Comparison of ENCODE assay signal across 33 mouse cellular contexts in genomic region chr9:37905555-37905954, GRCm38 (mm10). TPM values are rescaled to one million over a fixed set of nuclear protein-coding genes. Genes with fewer than 3 reads are reported as not detected.
DNase-seq lines count a peak whose midpoint lies in the region; ATAC-seq and TF ChIP-seq lines count a peak whose summit lies in the region.
"Had no signal": no experiment of that assay in that cellular context is flagged by ENCODE, and none has a peak within 500 bp of the region (broad histone marks: within the 10 kb centered on the region; RNA-seq: fewer than 3 reads in every experiment).

No protein-coding gene starts in this region.

- H3K27me3 ChIP-seq in forebrain, postnatal 0 days (ENCODE audit: insufficient read depth, low read length): no peaks in the 10 kb centered on the region
- H3K27me3 ChIP-seq in forebrain, embryonic 10.5 days (ENCODE audit: poor library complexity, severe bottlenecking): no peaks in the 10 kb centered on the region
- no peaks in the 10 kb centered on the region for H3K27me3 ChIP-seq in hindbrain, embryonic 14.5 days (ENCODE audit: control insufficient read depth, insufficient read depth, low read length)
- H3K27me3 ChIP-seq: embryonic facial prominence, embryonic 12.5 days; embryonic facial prominence, embryonic 15.5 days; forebrain, embryonic 12.5 days; forebrain, embryonic 15.5 days; hindbrain, embryonic 12.5 days had no signal

- H3K36me3 ChIP-seq in forebrain, postnatal 0 days (ENCODE audit: insufficient read depth): no peaks in the 10 kb centered on the region
- H3K36me3 ChIP-seq in forebrain, embryonic 10.5 days (replicated peaks): no peaks in the 10 kb centered on the region
- no peaks in the 10 kb centered on the region for H3K36me3 ChIP-seq in hindbrain, embryonic 14.5 days (replicated peaks; ENCODE audit: control insufficient read depth, insufficient read depth)
- H3K36me3 ChIP-seq: embryonic facial prominence, embryonic 12.5 days; embryonic facial prominence, embryonic 15.5 days; forebrain, embryonic 12.5 days; forebrain, embryonic 15.5 days; hindbrain, embryonic 12.5 days had no signal

- no peak for TF ChIP-seq CTCF in forebrain, postnatal 0 days (IDR thresholded peaks at IDR 0.05; ENCODE audit: low read depth)
- peak; percentile 19 for TF ChIP-seq CTCF in left cerebral cortex, adult 2 months (IDR thresholded peaks at IDR 0.05)

- H3K9ac ChIP-seq in forebrain, postnatal 0 days: no peak overlapping the region
- H3K9ac ChIP-seq in hindbrain, embryonic 14.5 days: no peak overlapping the region
- H3K9ac ChIP-seq: embryonic facial prominence, embryonic 12.5 days; embryonic facial prominence, embryonic 15.5 days; forebrain, embryonic 12.5 days; forebrain, embryonic 15.5 days; hindbrain, embryonic 12.5 days had no signal

- no peaks in the 10 kb centered on the region for H3K4me1 ChIP-seq in forebrain, postnatal 0 days (ENCODE audit: insufficient read depth)
- H3K4me1 ChIP-seq in forebrain, embryonic 10.5 days: no peaks in the 10 kb centered on the region
- H3K4me1 ChIP-seq in hindbrain, embryonic 14.5 days (replicated peaks; ENCODE audit: control insufficient read depth, insufficient read depth, low read length): no peaks in the 10 kb centered on the region
- H3K4me1 ChIP-seq: embryonic facial prominence, embryonic 12.5 days; embryonic facial prominence, embryonic 15.5 days; forebrain, embryonic 12.5 days; forebrain, embryonic 15.5 days; hindbrain, embryonic 12.5 days had no signal

- H3K4me2 ChIP-seq in forebrain, postnatal 0 days (ENCODE audit: low read depth): no peak overlapping the region
- no peak overlapping the region for H3K4me2 ChIP-seq in hindbrain, embryonic 14.5 days (replicated peaks)
- H3K4me2 ChIP-seq: embryonic facial prominence, embryonic 12.5 days; embryonic facial prominence, embryonic 15.5 days; forebrain, embryonic 12.5 days; forebrain, embryonic 15.5 days; heart, embryonic 11.5 days; hindbrain, embryonic 12.5 days had no signal

- H3K27ac ChIP-seq in forebrain, postnatal 0 days (ENCODE audit: low read depth, low read length): no peak overlapping the region
- no peak overlapping the region for H3K27ac ChIP-seq in forebrain, embryonic 10.5 days
- H3K27ac ChIP-seq in left cerebral cortex, adult 2 months: peak overlapping the region; percentile 69
- H3K27ac ChIP-seq in hindbrain, embryonic 14.5 days: no peak overlapping the region
- H3K27ac ChIP-seq: embryonic facial prominence, embryonic 12.5 days; embryonic facial prominence, embryonic 15.5 days; forebrain, embryonic 12.5 days; forebrain, embryonic 15.5 days; gastrocnemius, adult 2 months; hindbrain, embryonic 12.5 days had no signal

- intact Hi-C loops in left cerebral cortex, adult 2 months (cut with DNase I): loop anchor here (5.0 kb wide), 1 partner anchor 73 kb away; no protein-coding TSS in a partner anchor
- intact Hi-C loops in left cerebral cortex, postnatal 10 days (cut with DNase I): no loop called here

- DNase-seq in forebrain, postnatal 0 days: no peak
- no peak for DNase-seq in forebrain, embryonic 10.5 days (ENCODE audit: extremely low spot score, low spot score)
- peak; percentile 2 for DNase-seq in layer of hippocampus, adult 9-11 months
- DNase-seq in layer of hippocampus, postnatal 25 days (ENCODE audit: extremely low spot score in 1 of 2, low spot score in 1 of 2): no peak
- DNase-seq in left cerebral cortex, adult 2 months (ENCODE audit: extremely low spot score in 1 of 2, low spot score in 2 of 2): no peak
- DNase-seq in left cerebral cortex, postnatal 10 days (ENCODE audit: extremely low spot score in 1 of 2, low spot score in 2 of 2): no peak
- peak; percentile 77 for DNase-seq in telencephalon, adult 2 months (ENCODE audit: low read depth, low spot score)
- no peak for DNase-seq in hindbrain, embryonic 14.5 days (ENCODE audit: low spot score)
- DNase-seq: adrenal gland, adult 8-10 months; adrenal gland, postnatal 25 days; cerebellum, adult 11 months; cerebellum, adult 2 months; cerebellum, adult 9-11 months; cerebellum, postnatal 25 days; gastrocnemius, adult 2 months; gastrocnemius, postnatal 14 days; heart, adult 11 months had no signal

- H3K4me3 ChIP-seq in forebrain, postnatal 0 days (ENCODE audit: low read depth, low read length): no peak overlapping the region
- no peak overlapping the region for H3K4me3 ChIP-seq in forebrain, embryonic 10.5 days
- no peak overlapping the region for H3K4me3 ChIP-seq in left cerebral cortex, adult 2 months
- no peak overlapping the region for H3K4me3 ChIP-seq in hindbrain, embryonic 14.5 days (replicated peaks; ENCODE audit: low read length)
- H3K4me3 ChIP-seq: embryonic facial prominence, embryonic 12.5 days; embryonic facial prominence, embryonic 15.5 days; forebrain, embryonic 12.5 days; forebrain, embryonic 15.5 days; gastrocnemius, adult 2 months; hindbrain, embryonic 12.5 days had no signal

- no peaks in the 10 kb centered on the region for H3K9me3 ChIP-seq in forebrain, postnatal 0 days (ENCODE audit: low read length)
- no peaks in the 10 kb centered on the region for H3K9me3 ChIP-seq in forebrain, embryonic 10.5 days
- no peaks in the 10 kb centered on the region for H3K9me3 ChIP-seq in hindbrain, embryonic 14.5 days (ENCODE audit: control insufficient read depth, low read length)
- H3K9me3 ChIP-seq: embryonic facial prominence, embryonic 12.5 days; embryonic facial prominence, embryonic 15.5 days; forebrain, embryonic 12.5 days; forebrain, embryonic 15.5 days; hindbrain, embryonic 12.5 days had no signal

- peak; percentile 23; the same call in 1 of the 2 replicates for ATAC-seq in forebrain, postnatal 0 days
- no peak for ATAC-seq in hindbrain, embryonic 14.5 days (ENCODE audit: low FRiP score)
- ATAC-seq: activated CD4-positive, CD25-positive, alpha-beta regulatory T cell, adult 4 months; forebrain, embryonic 15.5 days; hindbrain, embryonic 16.5 days had no signal

- 73% methylated on average over 3 of the region's 3 CpGs for WGBS in forebrain, postnatal 0 days
- WGBS in forebrain, embryonic 10.5 days: 77% methylated on average over 3 of the region's 3 CpGs
- WGBS in hindbrain, embryonic 14.5 days: 78% methylated on average over 3 of the region's 3 CpGs

RNA-seq across cellular contexts. Expression of gene Olfr145, which starts 9.0 kb away (rescaled TPM):
- not detected in 2 replicates for total RNA-seq in forebrain, postnatal 0 days (2014; rRNA removed)
- not detected in 2 replicates for polyA plus RNA-seq in forebrain, postnatal 0 days (2015; fragmentation: Nextera tagmentation; extraction: Ambion mirVana)
- not detected in 2 replicates for polyA plus RNA-seq in forebrain, embryonic 10.5 days (2016; fragmentation: Nextera tagmentation; extraction: Ambion mirVana)
- total RNA-seq in layer of hippocampus, postnatal 25 days (2021): not detected
- total RNA-seq in left cerebral cortex, adult 2 months (2021): under 1 TPM; 0.05 to 0.07 TPM
- under 1 TPM in 1 of 2 experiments, not detected in 1; 0.06 TPM for total RNA-seq in left cerebral cortex, postnatal 10 days (2021)
- polyA plus RNA-seq in hindbrain, embryonic 14.5 days (2014; fragmentation: Nextera tagmentation; extraction: Ambion mirVana): not detected in 2 replicates
- total RNA-seq: adrenal gland, adult 8-10 months; adrenal gland, postnatal 25 days; common myeloid progenitor, adult 5-6 weeks; ES-E14; gastrocnemius, adult 2 months; gastrocnemius, postnatal 14 days; gastrocnemius, postnatal 4 days; heart, adult 8-10 months; heart, postnatal 25 days; hematopoietic stem cell, adult 5-6 weeks had no signal
- polyA plus RNA-seq: cerebellum, adult 2 months; embryonic facial prominence, embryonic 12.5 days; forebrain, embryonic 12.5 days; forebrain, embryonic 15.5 days; heart, embryonic 11.5 days; heart, embryonic 14.5 days; heart, postnatal 0 days; hindbrain, embryonic 12.5 days; hindbrain, embryonic 16.5 days had no signal

RNA-seq across cellular contexts. Expression of gene Olfr878, which starts 12.1 kb away (rescaled TPM):
- not detected in 2 replicates for total RNA-seq in forebrain, postnatal 0 days (2014; rRNA removed)
- not detected in 2 replicates for polyA plus RNA-seq in forebrain, postnatal 0 days (2015; fragmentation: Nextera tagmentation; extraction: Ambion mirVana)
- not detected in 2 replicates for polyA plus RNA-seq in forebrain, embryonic 10.5 days (2016; fragmentation: Nextera tagmentation; extraction: Ambion mirVana)
- not detected for total RNA-seq in layer of hippocampus, postnatal 25 days (2021)
- total RNA-seq in left cerebral cortex, adult 2 months (2021): under 1 TPM; 0.23 to 0.36 TPM
- total RNA-seq in left cerebral cortex, postnatal 10 days (2021): not detected
- polyA plus RNA-seq in hindbrain, embryonic 14.5 days (2014; fragmentation: Nextera tagmentation; extraction: Ambion mirVana): not detected in 2 replicates
- total RNA-seq: adrenal gland, adult 8-10 months; adrenal gland, postnatal 25 days; common myeloid progenitor, adult 5-6 weeks; ES-E14; gastrocnemius, adult 2 months; gastrocnemius, postnatal 14 days; gastrocnemius, postnatal 4 days; heart, adult 8-10 months; heart, postnatal 25 days; hematopoietic stem cell, adult 5-6 weeks had no signal
- polyA plus RNA-seq: cerebellum, adult 2 months; embryonic facial prominence, embryonic 12.5 days; forebrain, embryonic 12.5 days; forebrain, embryonic 15.5 days; heart, embryonic 11.5 days; heart, embryonic 14.5 days; heart, postnatal 0 days; hindbrain, embryonic 12.5 days; hindbrain, embryonic 16.5 days had no signal

RNA-seq across cellular contexts. Expression of gene Olfr877, which starts 51.5 kb away (rescaled TPM):
- not detected in 2 replicates for total RNA-seq in forebrain, postnatal 0 days (2014; rRNA removed)
- 0.11 TPM in 1 of 2 replicates, not detected in the other for polyA plus RNA-seq in forebrain, postnatal 0 days (2015; fragmentation: Nextera tagmentation; extraction: Ambion mirVana)
- not detected in 2 replicates for polyA plus RNA-seq in forebrain, embryonic 10.5 days (2016; fragmentation: Nextera tagmentation; extraction: Ambion mirVana)
- not detected for total RNA-seq in layer of hippocampus, postnatal 25 days (2021)
- under 1 TPM in 1 of 2 experiments, not detected in 1; 0.25 TPM for total RNA-seq in left cerebral cortex, adult 2 months (2021)
- total RNA-seq in left cerebral cortex, postnatal 10 days (2021): not detected
- not detected in 2 replicates for polyA plus RNA-seq in hindbrain, embryonic 14.5 days (2014; fragmentation: Nextera tagmentation; extraction: Ambion mirVana)
- total RNA-seq: adrenal gland, adult 8-10 months; common myeloid progenitor, adult 5-6 weeks; ES-E14; gastrocnemius, adult 2 months; gastrocnemius, postnatal 14 days; gastrocnemius, postnatal 4 days; heart, adult 8-10 months; heart, postnatal 25 days; hematopoietic stem cell, adult 5-6 weeks had no signal
- polyA plus RNA-seq: activated CD4-positive, CD25-positive, alpha-beta regulatory T cell, adult 4 months; cerebellum, adult 2 months; embryonic facial prominence, embryonic 12.5 days; forebrain, embryonic 12.5 days; forebrain, embryonic 15.5 days; heart, embryonic 11.5 days; heart, embryonic 14.5 days; heart, postnatal 0 days; hindbrain, embryonic 12.5 days; hindbrain, embryonic 16.5 days had no signal

Comparison
In these comparisons a context has a peak if more than half of its experiments do, and no peak if none do; other contexts are left out.
1. DNase-seq: peak in layer of hippocampus, adult 9-11 months (single experiment) and telencephalon, adult 2 months (single experiment); none in forebrain, postnatal 0 days (single experiment), forebrain, embryonic 10.5 days (single experiment), layer of hippocampus, postnatal 25 days (0 of 2), left cerebral cortex, adult 2 months (0 of 2), left cerebral cortex, postnatal 10 days (0 of 2) and hindbrain, embryonic 14.5 days (single experiment).